Mouse (Mus musculus) ES-Bruce4 (cell line): ENCODE results near the gene Eps15l1.

Experiments used
- CTCF ChIP-seq: IDR thresholded peaks from one replicate; pipeline ENCODE4 v1.8.1; 2011; ENCODE audit warnings: low read depth, low read length
- EP300 ChIP-seq: IDR thresholded peaks from 2 replicates; pipeline ENCODE4 v1.6.1; 2011; ENCODE audit warnings: low read depth, low read length; ENCODE audit not compliant: insufficient read depth
- POLR2A ChIP-seq: IDR thresholded peaks from one replicate; pipeline ENCODE4 v1.8.1; 2011; ENCODE audit warnings: low read length; ENCODE audit not compliant: insufficient read depth

- no peak for TF ChIP-seq CTCF
- TF ChIP-seq EP300: no peak
- no peak for TF ChIP-seq POLR2A
These were observed 67.0 kb downstream of the Eps15l1 start for GRCm38 (mm10) chr8:72354272-72354671.
